Mouse (Mus musculus): Measurements from ENCODE around the gene Pdlim7.

- TF ChIP-seq POLR2A (IDR thresholded peaks at IDR 0.05; ENCODE audit: low read depth, low read length) (no peak), CTCF (conservative IDR thresholded peaks at IDR 0.05; ENCODE audit: insufficient read depth, insufficient read length, low read depth, low read length) (no peak)
Observed at GRCm38 (mm10) chr13:55555921-55556320, 42.4 kb upstream of the Pdlim7 start.
